ENCODE assay signal across 16 mouse cellular contexts in the genomic region with DNA sequence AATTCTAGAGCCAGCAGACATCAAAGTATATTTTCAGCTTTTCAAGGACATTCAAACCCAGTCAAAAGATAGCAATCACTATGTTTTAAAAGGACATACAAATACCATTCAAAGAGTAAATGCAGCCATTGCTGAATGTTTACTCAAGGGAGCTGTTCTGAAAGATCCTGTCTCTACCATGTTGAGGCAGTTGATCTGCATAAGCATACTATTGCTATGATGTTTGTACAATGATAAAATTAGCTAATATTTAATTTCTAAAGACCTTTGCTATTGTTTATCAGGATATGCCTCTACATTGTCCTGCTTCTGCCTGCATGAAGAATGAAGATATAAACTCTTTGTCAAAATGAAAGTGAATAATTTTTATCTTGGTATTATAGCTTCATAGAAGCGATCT.
"Had no signal": no experiment of that assay in that cellular context is flagged by ENCODE, and none has a peak within 500 bp of the region (broad histone marks: within the 10 kb centered on the region; RNA-seq: fewer than 3 reads in every experiment).

No protein-coding gene starts in this region.

- H3K27me3 ChIP-seq: liver, embryonic 13.5 days; liver, embryonic 15.5 days; lung, embryonic 15.5 days; midbrain, embryonic 13.5 days; midbrain, embryonic 15.5 days; neural tube, embryonic 12.5 days had no signal

- H3K4me3 ChIP-seq: liver, embryonic 13.5 days; liver, embryonic 15.5 days; lung, embryonic 15.5 days; midbrain, embryonic 13.5 days; midbrain, embryonic 15.5 days; neural tube, embryonic 12.5 days had no signal

- H3K9ac ChIP-seq: liver, embryonic 13.5 days; liver, embryonic 15.5 days; liver, postnatal 0 days; lung, embryonic 15.5 days; midbrain, embryonic 13.5 days; midbrain, embryonic 15.5 days; neural tube, embryonic 12.5 days had no signal

- H3K4me2 ChIP-seq: liver, embryonic 13.5 days; liver, embryonic 15.5 days; lung, embryonic 15.5 days; midbrain, embryonic 11.5 days; midbrain, embryonic 13.5 days; midbrain, embryonic 15.5 days; neural tube, embryonic 12.5 days had no signal

- H3K27ac ChIP-seq: liver, embryonic 13.5 days; liver, embryonic 15.5 days; lung, embryonic 15.5 days; midbrain, embryonic 13.5 days; midbrain, embryonic 15.5 days; neural tube, embryonic 12.5 days had no signal

- ATAC-seq: liver, postnatal 0 days; lung, postnatal 0 days; midbrain, embryonic 13.5 days; midbrain, embryonic 15.5 days had no signal

- H3K9me3 ChIP-seq: liver, embryonic 13.5 days; liver, embryonic 15.5 days; lung, embryonic 15.5 days; midbrain, embryonic 13.5 days; midbrain, embryonic 15.5 days; neural tube, embryonic 12.5 days had no signal

- DNase-seq: liver, embryonic 13.5 days; liver, postnatal 0 days; lung, adult 2 months; lung, postnatal 4 days; right cerebral cortex, postnatal 14 days; spleen, adult 18-20 months; thymus, adult 18-20 months; thymus, postnatal 14 days; thymus, postnatal 36 days had no signal

- H3K36me3 ChIP-seq: liver, embryonic 13.5 days; liver, embryonic 15.5 days; lung, embryonic 15.5 days; midbrain, embryonic 13.5 days; midbrain, embryonic 15.5 days; neural tube, embryonic 12.5 days had no signal

- H3K4me1 ChIP-seq: liver, embryonic 13.5 days; liver, embryonic 15.5 days; lung, embryonic 15.5 days; midbrain, embryonic 13.5 days; midbrain, embryonic 15.5 days; neural tube, embryonic 12.5 days had no signal
